Mouse (Mus musculus): ENCODE results near the gene Naa80.

The Naa80 gene

DNA sequence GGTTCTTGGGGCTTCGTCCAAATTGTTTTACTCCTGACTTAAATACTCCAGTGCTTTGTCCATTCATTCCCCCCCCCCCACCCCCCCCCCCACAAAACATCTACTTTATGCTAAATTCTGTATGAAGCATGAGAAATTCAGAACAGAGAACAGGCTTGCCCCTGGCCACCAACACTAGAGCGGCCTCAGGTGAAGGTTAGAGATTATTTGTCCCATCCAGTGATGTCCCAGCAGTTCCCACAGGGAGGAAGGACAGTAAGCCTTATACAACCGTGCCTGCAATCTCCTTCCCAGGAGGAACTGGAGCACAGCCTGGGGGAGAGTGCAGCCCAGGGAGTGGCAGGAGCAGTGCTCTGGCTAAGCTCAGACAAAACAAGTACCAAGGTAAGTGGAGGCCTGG, at the start of gene Naa80:
Naa80 (plus strand) TSS at position 301 of the 400 bp plus-strand sequence.
- no peak for TF ChIP-seq GATA4 (IDR thresholded peaks at IDR 0.05; ENCODE audit: insufficient replicate concordance, low read length)

DNA sequence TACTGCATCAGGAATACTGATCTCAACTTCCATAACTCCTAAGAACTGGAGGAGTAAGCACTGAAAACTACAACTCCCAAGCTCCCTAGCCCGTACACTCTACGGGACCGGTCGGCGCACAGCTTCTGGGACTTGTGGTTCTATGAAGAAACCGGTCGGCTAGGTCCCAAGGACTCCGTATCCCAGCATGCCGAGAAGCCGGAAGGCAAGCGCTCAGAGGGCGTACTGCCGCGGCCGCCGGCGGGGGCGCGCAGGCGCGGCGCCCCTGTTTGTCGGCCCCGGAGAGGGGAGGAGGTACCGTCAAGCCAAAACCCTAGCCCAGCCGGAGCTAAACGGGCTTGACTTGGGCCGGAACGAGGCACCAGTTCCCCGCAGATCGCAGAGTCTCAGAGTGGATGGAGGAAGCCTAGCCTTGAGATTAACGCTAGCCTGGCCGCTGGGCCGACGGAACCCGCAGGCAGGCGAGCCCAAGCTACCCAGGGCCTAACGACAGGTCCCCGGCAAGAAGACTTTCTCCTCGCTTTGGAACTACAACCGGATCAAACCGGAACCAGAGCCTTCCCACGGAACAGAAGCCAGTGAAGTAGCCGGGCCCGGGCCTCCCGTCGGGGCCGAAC, 44.8 kb upstream of the Naa80 start, which contains the start of gene Tmem115:
Tmem115 (plus strand) TSS at position 155 of the 617 bp plus-strand sequence.
- TF ChIP-seq GATA4 (IDR thresholded peaks at IDR 0.05; ENCODE audit: insufficient replicate concordance, low read length) = peak; percentile 39; the same call in 1 of the 2 replicates

DNA sequence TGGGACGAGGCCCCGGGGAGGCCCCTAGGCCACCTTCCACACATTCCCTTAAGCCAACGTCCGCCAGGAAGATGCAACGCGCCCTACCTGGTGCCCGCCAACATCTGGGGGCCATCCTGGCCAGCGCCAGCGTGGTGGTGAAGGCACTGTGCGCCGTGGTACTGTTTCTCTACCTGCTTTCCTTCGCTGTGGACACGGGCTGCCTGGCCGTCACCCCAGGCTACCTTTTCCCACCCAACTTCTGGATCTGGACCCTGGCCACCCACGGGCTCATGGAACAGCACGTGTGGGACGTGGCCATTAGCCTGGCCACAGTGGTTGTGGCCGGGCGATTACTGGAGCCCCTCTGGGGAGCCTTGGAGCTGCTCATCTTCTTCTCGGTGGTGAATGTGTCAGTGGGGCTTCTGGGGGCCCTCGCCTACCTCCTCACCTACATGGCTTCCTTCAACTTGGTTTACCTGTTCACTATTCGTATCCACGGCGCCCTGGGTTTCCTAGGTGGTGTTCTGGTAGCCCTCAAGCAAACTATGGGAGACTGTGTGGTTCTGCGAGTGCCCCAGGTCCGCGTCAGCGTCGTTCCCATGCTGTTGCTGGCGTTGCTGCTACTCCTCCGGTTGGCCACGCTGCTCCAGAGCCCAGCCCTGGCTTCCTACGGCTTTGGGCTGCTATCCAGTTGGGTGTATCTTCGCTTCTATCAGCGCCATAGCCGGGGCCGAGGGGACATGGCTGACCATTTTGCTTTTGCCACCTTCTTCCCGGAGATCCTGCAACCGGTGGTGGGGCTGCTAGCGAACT, 44.1 kb upstream of the Naa80 start:
- no peak for TF ChIP-seq GATA4 (IDR thresholded peaks at IDR 0.05; ENCODE audit: insufficient replicate concordance, low read length)

DNA sequence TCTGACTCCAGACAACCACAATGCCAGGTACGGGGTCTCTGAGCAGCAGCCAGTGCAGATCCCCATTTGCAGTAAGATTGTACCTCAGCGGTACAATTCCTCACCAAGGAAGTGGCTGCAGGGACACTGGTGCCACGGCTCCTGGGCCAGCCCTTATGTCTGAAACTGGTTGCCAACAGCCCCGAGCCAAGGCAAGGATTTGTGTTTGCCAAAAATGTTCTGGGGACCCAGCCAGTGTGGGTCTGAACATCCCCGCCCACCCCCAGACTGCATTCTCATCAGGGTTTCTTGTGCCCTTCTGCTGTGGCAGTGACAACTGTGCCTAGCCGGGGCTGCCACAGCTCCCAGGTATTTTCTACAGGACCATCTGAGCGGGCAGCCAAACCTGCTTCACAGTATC, 40.5 kb upstream of the Naa80 start:
- TF ChIP-seq GATA4 (IDR thresholded peaks at IDR 0.05; ENCODE audit: insufficient replicate concordance, low read length) = no peak

DNA sequence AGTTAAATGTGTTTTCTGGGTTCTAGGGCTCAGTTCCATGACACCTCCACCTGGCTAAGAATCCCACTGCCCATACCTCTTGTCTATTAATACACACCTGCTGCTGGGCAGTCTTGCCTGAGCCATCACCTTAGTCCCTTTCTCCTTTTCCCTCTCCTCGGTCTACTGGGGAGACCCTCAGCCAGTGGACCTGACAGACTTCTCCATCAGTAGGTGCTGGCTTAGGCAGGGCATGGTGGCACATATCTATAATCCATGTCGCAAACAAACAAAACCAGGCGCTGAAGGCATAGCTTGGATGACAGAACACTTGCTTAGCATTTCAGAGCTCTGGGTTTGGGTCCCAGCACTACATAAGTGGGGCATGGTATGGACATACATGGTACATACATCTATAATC, 40.0 kb upstream of the Naa80 start:
- no peak for TF ChIP-seq GATA4 (IDR thresholded peaks at IDR 0.05; ENCODE audit: insufficient replicate concordance, low read length)

DNA sequence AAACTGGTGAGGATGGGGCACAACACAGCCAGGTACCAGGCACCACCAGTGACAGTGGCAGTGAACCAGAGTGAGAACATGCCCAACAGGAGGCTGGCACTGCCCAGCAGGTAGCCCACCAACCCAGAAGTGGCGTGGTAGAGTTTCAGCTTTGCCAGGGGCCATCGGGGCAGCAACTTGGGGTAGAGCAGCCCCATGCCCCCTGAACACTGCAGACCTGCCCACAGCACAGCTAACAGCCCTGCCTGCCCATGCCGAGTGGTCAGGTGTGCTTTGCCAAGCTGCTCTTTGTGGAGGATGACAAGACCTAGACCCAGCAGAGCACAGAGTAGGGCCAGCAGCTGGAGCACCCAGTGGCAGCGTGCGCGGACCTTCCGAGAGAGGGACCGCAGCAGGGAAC, 38.7 kb upstream of the Naa80 start:
- TF ChIP-seq GATA4 (IDR thresholded peaks at IDR 0.05; ENCODE audit: insufficient replicate concordance, low read length) = no peak

DNA sequence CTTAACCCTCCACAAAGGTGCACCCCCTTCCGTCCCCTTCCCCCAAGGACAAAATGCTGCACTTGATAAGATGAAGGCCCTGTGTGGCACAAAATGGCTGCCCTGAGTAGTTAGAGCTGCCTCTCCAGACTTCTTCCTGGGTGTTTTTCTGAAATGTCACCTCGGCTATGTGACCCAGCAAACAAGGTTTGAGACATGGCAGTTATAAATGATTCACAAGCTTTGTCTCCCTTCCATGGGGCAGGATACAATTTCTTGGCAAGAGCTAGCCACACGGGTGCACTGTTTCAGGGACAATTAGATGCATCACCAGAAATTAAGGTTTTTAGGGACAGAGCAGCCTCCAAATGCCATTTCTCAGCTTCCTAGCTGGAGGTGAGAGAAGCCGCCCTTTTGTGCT, 38.3 kb upstream of the Naa80 start:
- no peak for TF ChIP-seq GATA4 (IDR thresholded peaks at IDR 0.05; ENCODE audit: insufficient replicate concordance, low read length)

DNA sequence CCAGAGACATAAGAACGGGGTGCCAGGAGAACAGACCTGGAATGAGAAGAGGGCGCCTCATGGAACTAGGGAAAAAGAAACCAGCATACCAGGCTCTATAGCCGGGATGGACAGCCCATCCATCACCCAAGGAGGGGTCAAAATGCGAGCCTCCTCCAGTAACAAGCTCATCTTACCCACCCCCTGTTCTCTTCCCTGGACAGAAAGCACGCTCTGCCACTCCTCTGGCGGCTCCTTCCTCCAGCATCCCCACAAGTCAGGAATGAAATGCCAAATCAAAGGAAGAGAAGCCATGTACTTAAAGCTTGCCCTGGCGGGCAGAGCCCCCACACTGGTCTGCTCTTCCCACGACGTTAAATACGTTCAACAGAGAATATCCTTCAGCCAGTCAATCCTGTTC, 37.7 kb upstream of the Naa80 start:
- TF ChIP-seq GATA4 (IDR thresholded peaks at IDR 0.05; ENCODE audit: insufficient replicate concordance, low read length) = no peak

DNA sequence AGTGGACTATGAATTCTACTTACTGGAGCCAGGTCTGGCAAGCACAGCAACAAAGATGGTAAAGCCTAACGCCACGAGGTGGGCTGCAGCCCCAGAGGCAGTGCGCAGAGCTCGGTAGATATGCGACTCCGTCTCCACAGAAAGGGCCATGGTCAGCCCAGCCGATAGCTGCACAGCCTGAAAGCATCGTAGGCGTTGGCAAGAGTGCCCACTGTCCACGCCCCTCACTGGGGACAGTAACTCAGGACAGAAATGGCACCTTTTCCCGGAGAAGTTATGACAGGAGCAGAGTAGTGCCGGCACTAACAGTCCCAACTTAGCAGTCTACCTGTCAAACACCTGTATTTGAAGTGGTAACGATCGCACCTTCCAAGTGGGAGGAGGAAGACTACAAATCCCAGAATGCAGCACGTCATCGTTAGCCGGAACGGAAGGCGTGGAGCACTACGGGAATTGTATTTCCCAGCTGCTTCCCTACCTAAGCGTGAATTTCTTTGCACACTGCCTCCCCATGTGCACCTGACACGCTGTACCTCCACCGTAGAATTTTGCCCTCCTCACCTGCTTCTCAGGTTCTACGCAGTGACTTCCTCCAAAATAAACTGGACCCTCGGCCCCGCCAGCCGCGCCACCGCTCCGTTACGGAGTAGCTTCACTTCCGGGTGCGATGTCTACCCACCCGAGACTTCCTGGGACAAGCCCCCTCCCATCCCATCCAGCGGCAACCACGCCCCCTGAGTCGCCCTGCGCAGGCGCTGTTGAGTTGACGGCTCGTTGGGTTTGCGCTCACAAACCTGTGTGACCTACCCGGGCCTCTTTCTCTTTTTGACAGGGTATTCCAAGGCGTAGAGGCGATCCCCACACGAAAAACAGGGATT, 37.0 kb upstream of the Naa80 start, which contains the start of the genes Cyb561d2 and Nprl2:
Cyb561d2 (minus strand) TSS at position 720 of the 878 bp plus-strand sequence.
Nprl2 (plus strand) TSS at position 753 of the 878 bp plus-strand sequence.
- TF ChIP-seq GATA4 (IDR thresholded peaks at IDR 0.05; ENCODE audit: insufficient replicate concordance, low read length) = no peak

DNA sequence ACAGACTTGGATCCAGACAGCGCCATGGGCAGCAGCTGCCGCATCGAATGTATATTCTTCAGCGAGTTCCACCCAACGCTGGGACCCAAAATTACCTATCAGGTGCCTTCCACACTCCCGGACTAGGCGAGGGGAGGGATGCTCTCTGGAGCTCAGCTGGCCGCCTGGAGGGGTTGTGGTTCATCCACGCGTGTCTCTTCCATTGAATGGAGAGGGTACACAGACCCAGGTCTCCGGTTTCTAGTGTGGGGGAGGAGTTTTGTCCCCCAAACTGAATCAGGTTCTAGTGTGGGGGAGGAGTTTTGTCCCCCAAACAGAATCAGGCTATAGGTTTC, 36.4 kb upstream of the Naa80 start:
- TF ChIP-seq GATA4 (IDR thresholded peaks at IDR 0.05; ENCODE audit: insufficient replicate concordance, low read length) = no peak

DNA sequence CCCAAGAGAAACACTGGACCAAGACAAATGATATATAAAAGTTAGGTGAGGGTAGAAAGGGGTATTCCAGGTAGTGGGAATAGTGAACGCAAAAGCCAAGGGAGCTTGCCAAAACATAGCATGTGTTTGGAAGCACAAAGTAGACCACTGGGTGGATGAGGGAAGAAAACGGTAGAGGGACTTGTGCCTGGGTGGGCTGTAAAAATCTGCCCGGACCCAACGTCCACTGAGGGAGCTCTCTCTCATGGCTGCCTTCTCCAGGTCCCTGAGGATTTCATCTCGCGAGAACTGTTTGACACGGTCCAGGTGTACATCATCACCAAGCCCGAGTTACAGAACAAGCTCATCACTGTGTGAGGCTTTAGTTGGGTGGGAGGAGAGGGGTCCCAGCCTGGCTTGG, 36.0 kb upstream of the Naa80 start:
- TF ChIP-seq GATA4 (IDR thresholded peaks at IDR 0.05; ENCODE audit: insufficient replicate concordance, low read length) = no peak

DNA sequence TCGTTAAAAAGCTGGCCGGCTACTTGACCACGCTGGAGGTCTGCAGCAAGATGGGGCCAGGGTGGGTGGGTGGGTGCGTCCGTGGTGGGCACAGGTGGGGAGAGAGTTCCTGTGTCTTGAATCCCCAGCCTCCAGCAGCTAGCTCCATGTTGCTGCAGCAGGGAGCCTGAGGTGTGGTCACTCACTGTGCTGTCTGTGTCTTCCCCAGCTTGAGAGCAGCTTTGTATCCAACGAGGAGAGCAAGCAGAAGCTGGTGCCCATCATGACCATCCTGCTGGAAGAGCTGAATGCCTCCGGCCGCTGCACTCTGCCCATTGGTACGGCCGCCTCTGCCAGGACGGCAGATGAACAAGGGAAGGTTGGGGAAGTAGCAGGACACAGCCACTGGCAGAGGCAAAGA, 35.4 kb upstream of the Naa80 start:
- no peak for TF ChIP-seq GATA4 (IDR thresholded peaks at IDR 0.05; ENCODE audit: insufficient replicate concordance, low read length)

DNA sequence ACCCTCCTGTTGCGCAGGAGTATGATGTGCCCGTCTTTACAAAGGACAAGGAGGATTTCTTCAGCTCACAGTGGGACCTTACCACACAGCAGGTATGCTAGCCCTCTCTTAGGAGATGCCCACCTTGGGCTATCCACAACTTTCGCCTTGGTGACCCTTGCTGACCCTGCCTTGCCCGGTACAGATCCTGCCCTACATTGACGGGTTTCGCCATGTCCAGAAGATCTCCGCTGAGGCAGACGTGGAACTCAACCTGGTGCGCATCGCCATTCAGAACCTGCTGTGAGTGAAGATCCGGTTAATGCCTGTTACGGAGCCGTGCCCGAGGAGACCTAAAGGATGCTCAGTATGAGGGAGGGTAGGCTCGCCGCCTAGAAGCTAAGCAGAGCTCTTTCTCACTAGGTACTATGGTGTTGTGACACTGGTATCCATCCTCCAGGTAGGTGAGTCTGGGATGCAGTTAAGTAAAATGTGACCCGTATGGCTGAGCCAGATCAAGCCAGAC, 34.4 kb upstream of the Naa80 start:
- no peak for TF ChIP-seq GATA4 (IDR thresholded peaks at IDR 0.05; ENCODE audit: insufficient replicate concordance, low read length)

DNA sequence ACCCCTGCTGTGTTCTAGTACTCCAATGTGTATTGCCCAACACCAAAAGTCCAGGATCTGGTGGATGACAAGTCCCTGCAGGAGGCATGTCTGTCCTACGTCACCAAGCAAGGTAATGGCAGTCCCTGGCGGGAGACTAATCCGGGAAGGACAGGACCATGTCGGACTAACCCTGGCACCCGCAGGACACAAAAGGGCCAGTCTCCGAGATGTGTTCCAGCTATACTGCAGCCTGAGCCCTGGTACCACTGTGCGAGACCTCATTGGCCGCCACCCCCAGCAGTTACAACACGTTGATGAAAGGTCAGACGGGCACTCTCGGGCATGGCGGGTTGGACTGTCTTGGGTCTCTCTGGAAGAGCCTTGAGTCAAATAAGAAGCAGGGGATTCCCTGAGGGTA, 34.0 kb upstream of the Naa80 start:
- TF ChIP-seq GATA4 (IDR thresholded peaks at IDR 0.05; ENCODE audit: insufficient replicate concordance, low read length) = no peak

DNA sequence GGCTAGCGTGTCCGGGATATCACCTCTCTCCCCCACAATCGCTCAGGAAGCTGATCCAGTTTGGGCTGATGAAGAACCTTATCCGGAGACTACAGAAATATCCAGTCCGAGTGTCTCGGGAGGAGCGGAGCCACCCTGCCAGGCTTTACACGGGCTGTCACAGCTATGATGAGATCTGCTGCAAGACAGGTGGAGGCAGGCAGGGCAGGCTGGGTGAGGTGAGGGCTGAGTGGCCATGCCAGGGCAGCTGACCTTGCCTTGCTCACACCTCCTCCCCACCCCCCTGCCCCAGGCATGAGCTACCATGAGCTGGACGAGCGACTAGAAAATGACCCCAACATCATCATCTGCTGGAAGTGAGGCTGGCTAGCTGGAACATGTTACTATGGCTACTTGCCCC, 33.5 kb upstream of the Naa80 start:
- TF ChIP-seq GATA4 (IDR thresholded peaks at IDR 0.05; ENCODE audit: insufficient replicate concordance, low read length) = no peak
